Mouse (Mus musculus): ENCODE results near the gene Slc38a9.

The Slc38a9 gene

DNA sequence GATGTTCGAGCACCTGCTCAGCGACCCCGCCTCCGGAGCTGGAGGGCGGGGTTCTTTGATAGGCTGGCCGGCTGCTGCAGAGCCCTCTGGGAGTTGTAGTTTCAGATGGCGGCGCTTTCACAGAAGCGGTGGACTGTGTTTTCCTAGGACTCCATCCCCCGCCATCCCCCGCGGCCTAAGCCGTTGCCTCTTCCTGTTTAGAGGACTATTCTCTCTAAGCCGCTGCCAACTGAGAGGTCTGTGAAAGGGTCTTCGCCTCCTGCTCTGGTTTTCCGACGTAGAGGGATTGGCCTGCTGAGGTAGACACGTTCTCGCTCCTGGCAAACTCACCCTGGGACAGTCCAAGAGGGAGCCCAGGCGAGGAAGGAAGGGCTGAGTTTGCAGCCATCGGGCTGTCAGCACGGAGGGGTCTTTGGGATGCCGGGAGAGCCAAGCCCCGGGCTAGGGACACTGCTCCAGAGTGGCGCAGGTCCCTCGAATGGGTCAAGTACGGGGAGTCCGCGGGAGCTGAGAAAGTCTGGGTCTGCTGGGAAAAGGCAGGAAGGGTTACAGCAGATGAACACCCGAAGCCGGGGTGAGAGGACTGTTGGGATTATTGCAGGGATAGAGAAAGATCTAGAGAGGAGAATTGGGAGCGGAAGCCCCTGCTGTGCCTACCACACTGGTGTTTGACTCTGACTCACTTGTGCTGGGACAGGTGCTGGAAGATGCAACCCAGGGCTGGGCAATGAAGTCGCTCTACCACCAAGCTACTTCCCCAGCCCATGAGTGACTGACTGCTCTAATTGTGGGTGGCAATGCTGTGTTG, at the start of gene Slc38a9:
Gene Slc38a9 (plus strand): TSS at position 178 of the 808 bp plus-strand sequence.
- DNase-seq, result peak; percentile 92

DNA sequence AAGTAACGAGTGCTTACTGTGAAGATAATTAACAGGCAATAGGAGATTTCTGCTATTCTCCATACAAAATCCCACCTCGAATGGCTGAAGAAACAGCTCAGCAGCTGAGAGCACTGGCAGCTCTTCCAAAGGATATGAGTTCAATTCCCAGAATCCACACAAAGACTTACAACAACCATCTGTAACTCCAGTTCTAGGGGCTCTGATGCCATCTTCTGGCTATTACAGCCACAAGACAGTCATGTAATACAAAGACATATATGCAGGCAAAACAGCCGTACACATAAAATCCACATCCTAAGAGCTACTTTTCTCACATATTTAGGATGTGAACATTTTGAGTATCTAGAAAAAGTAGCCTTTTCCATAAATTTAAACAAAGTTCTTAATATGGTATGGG, 39.0 kb upstream of the Slc38a9 start:
- DNase-seq, result no peak

DNA sequence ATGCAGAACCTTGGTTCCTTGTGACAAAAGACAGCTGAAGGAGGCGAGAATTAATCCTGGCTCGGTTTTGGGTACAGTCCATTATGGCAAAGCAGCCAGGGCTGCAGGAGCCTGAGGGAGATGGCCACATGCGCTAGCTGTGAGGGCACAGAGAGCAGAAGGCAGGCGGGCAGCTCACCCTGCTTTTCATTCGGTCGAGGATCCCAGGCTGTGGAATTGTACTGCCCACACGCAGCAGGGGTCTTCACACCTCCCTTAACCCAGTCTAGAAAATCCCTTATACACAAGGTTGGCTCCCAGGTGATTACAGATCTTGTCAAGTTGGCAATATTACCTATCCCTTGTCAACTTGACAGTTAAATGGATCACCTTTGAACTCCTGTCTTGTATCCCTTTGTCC, 36.9 kb upstream of the Slc38a9 start:
- DNase-seq, result no peak

DNA sequence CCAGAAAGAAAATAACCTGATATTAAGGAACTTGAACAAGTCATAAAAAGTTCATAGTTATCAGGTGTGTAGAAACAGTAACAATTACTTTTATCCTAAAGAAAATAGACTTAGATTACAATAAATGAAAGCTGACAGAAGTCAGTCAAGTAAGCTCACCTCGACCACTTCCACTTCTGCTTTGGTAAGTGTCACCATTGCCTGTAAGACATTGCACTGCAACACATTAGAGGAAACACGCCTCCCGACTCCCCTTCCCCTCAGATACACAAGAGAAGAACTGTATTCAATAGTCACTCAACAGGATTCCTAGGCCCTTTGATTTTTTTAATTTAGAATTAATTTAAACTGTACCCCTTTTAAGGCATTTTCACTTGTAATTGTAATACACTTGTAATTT, 35.9 kb upstream of the Slc38a9 start:
- DNase-seq, result no peak

DNA sequence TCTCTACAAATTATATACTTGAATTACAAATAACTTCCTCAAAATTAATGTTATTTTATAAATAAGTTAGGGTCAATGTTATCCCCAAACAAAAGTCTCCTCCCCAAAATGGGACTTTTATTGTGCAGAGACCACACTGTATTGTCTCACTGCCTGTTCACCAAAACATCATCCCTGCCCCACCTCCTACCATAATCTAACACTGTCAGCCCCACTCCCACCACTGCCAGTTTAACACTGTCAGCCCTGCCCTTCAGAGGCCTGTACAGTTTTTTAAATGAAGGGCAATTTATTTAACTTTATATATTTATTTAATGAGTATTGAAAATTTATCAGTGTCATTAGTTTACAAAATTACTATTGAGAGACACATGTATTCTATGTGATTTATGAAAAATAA, 35.0 kb upstream of the Slc38a9 start:
- DNase-seq, result no peak

DNA sequence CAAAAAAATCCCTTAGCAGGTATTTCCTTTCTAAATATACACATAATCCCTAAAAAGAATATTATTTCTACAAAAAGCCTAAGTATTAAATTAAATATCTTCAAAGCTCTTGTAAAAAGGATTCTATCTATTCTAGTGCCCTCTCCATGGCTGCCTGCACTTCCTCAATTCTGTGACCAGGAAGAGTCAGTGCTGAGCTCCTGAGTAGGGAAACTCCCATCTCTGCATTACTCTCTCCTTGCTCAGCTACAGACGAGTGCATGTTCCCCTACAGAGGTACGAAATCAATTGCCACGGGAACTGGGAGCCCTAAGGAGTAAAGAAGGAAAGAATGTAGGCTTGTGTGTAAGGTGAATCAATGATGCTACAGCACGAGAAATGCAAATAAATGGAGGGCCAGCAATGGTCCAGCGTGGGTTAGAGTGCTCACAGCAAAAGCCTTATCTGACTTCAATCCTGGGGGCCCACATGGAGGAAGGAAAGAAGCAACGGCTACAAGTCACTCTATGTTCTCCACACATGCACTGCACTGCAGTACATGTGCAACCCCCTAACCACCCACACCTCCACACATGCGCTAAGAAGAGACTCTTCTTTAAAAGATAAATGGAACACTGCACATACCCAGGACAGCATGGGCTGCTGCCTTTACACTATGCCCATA, 25.2 kb upstream of the Slc38a9 start:
- no peak for DNase-seq

DNA sequence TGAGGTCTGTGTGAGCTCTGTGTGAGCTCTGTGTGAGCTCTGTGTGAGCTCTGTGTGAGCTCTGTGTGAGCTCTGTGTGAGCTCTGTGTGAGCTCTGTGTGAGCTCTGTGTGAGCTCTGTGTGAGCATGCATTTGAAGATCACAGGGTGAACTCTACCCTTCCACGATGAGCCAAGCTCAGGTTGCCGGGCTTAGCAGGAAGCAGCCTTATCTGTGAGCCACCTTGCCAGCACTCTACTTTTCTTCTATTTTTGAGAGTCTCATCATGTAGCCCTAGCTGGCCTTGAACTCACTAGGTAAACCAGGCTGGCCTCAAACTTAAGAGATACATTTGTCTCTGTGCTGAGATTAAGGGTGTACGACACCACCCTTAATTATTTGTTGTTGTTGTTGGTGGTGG, 24.1 kb upstream of the Slc38a9 start:
- no peak for DNase-seq

DNA sequence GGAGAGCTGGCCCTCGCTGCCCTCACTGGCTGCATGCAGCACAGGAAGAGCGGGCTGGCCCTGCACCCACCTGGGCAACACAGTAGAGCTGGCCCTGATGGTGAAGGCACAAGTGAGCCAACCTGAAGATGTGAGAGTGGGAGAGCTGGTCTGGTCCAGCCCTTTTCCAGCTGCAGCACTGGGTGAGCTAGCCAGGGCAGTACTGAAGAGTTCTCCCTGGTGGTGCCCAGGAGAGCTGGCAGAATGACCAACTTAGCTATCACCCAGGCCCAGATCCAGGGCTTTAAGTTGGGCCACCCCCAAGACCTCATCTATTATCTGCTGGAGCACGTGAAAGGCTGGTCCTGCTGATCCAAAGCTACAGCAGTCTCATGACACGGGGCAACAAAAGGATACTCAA, 21.4 kb upstream of the Slc38a9 start:
- no peak for DNase-seq

DNA sequence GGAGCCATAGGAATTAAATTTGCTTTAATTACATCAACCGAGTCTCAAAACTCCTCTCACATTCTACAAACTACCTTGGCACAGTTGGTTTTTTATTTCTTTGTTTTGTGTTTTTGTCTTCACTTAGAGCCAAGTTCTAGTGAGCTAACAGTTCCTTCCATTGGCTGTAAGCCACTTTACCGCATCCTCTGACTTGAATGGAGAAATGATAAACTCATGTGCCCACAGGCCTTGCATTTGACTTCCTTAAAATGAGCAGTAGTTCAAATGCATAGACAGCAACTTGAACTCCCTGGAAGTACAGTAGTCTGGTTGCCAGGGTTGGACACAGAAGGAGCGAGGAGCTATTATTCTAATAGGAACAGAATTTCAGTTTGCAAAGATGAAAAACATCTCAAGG, 17.7 kb upstream of the Slc38a9 start:
- DNase-seq, result no peak

DNA sequence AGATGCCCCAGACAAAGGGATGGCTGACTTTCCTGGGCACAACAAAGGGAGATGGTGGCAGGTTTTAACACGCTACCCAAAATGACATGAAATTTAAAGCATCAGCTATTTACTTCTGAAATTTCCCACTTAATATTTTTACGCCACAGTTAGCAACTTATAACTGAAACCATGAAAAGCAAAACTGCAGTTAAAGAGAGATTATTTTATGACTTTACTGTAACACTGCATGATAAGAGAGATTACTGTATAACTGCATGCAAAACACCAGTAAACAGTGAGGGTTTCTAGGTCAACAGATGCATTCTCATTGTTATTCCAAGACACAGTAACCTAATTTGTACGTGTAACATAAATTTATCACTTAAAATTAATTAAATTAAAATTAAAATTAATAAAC, 15.6 kb upstream of the Slc38a9 start:
- no peak for DNase-seq

DNA sequence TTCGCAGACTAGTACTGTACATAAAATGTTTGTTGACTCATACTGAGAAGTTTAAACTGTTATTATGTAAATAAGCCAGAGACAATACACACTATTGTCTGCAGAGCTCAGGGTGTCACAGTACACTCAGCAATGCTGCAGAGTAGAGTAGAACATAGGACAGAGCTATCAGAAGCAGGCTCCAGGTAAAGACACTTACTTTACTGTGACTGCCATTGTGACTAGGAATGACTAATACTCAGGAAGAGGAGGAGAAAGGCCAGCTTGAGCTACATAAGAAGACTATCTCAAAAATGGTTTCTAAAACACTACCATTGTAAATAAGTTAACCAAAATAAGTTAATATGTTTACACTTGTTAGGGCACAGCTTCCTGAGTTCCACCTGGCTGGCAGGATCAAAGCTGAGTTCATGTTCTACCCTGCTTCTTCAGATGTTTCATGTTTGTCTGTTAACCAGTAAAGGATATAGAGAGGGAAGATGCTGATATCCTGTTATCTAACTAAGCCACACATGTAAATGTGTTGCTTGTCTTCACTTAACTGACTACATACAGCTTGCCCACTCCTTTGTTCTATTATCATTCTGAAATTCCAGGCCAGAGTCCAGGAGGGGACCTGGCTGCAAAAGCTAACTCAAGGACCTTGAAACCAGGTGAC, 14.9 kb upstream of the Slc38a9 start:
- no peak for DNase-seq

DNA sequence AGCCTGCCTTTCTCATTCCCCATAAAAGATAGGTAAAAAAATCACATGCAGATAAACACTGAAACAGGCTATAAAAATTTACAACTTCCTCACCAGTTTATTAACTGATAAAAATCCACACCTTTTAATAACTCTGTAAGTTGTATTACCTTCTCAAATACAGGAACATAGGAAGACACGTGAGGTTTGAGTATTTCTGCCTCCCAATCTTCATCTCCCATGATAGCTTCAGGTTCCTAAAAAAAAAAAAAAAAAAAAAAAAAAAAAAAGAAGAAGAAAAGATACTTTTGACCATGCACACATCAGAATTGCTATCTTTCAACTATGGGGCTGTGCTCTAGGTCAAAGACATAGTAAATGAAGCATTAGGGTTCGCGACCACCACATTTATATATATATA, 9.4 kb upstream of the Slc38a9 start:
- no peak for DNase-seq

DNA sequence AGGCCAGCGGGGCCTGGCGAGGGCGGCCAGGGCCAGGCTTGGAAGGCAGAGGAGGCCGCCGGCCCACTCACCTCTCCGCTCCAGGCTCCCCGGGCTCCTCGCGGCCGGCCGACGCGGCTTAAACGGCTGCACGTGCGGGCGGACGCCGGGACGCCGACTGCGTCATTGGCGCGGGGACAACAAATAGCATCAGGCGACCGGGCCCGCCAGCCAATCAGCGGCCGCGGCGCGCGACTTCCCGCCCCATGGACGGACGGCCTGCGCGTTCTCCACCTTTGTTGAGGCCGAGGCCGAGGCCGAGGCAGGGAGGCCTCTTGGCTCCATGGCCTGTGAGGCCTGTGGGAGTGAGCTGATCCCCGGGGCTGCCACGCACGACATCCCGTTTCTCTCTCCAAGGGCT, 8.3 kb upstream of the Slc38a9 start, which contains the start of gene Ddx4:
Gene Ddx4 (minus strand): TSS at position 271 of the 400 bp plus-strand sequence.
- DNase-seq, result no peak

DNA sequence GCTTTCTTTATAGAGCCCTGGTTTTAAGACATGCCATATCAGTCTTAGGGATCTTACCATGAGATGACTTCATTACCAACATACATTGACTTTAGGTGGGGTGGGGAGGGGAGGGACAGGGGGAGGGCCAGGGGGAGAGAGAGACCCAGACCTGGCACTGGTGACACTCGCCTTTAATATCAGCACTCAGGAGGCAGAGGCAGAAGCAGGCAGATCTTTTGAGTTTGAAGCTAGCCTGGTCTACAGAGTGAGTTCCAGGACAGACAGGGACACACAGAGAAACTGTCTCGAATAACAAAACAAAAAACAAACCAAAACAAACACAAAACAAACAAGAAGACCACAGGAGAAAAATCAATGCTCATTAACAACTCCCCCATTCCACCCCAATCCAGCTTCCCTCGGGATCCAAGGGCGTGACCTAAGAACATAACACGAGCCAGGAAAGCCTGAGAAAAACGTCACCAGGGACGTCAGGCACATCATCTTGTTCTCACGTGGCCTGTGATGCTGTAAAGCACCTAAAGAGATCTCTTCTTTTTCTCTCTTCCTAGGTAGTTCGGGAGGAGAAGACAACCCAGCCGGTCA, 471 bp upstream of the Slc38a9 start:
- DNase-seq, result no peak

DNA sequence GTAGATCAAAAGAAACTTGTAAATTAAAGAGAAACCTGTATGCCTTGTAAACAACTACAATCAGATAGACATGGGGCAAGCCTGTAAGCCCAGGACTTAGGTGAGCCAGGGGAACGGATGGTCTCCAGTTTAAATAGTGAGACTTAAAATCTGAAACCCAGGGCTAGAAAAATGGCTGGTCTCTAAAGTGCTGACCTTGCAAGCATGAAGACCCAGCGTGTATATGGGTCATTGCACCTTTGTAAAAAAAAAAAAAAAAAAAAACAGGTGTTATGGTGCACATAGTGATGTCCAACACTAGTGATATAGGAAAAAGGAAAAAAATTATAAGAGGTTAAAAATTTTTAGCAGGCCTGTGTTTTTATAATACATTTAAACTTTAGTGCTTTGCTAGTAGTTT, 1.1 kb downstream of the Slc38a9 start:
- DNase-seq, result no peak

DNA sequence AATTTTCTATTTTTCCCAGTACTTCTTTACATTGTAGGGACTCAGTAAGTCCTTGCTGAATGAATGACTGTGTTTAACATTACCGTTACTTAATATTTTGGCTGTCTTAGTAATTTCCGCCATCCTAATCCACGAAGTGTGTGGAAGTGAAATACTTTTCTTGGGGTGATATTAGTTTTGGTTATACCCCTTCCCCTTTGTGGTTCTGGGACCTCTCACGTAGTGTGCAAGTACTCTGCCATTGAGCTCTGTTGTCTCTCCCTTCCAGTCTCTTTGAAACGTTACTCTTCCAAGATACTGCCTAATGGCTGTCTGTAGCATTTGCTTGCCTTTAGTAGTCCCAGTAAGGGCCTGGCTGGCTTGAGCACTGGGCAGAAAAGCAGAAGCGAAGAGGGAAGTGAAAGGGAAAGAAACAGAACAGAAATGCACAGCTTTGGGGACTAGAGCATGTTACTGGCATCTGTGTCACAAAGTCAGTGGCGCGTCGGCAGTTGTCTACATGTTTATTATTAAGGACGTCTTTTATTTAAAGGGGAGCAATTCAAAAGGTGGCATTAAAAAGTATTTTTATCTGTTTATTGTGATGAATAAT, 6.0 kb downstream of the Slc38a9 start:
- no peak for DNase-seq

DNA sequence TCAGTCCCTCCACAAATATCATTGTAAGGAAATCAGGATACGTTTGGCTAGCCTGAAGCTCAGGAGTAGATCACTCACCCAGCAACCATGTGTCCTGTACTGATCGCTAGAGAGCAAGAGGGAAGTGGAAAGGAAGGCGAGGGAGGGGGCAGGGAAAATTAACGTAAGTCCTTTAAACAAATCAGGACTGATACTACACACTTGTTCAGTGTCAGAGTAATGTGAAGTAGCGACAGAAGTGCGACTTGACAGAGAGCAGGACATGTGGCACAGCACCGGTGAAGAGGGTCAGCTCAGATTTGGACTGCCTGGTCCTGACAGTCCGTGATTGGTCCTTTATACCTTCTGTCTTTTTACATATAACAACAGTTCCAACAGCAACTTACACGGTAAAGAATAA, 6.7 kb downstream of the Slc38a9 start:
- no peak for DNase-seq

DNA sequence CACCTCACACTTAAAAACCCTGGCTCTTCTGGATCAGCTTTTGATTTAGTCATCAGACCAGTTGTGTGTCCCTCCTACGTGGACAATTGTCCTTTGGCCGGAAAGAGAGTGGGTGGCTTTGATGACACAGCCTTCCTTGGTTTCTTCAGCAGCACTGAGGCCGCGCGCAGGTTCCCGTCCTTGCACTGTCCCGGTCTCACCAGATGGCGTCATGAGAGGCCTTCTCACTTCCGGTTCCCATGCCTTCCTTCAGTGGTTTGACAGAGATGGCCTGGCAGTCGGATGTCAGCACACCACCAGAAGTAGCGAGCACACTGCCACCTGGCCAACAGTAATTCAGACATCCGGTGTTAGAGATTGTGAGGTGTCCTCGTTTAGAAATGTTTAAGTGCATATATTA, 11.2 kb downstream of the Slc38a9 start:
- no peak for DNase-seq

DNA sequence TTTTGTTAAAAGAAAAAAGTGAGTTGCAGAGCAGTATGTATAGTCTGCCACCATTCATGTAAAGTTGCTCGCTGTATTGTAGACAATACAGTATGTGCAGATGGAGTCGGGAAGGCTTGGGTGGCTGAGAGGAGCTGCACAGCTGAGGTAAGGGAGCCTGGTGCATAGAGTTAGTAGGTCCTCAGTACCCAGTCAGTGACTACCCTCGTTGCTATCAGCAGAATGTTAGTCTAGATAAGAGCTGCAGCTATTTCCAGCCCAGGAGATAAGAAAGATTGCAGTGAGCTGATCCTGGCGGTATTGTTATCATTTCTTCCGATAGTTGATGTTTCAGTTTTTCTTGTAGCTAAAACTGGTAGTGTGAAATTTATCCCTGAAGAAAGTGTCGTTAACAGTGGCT, 12.2 kb downstream of the Slc38a9 start:
- DNase-seq, result no peak

DNA sequence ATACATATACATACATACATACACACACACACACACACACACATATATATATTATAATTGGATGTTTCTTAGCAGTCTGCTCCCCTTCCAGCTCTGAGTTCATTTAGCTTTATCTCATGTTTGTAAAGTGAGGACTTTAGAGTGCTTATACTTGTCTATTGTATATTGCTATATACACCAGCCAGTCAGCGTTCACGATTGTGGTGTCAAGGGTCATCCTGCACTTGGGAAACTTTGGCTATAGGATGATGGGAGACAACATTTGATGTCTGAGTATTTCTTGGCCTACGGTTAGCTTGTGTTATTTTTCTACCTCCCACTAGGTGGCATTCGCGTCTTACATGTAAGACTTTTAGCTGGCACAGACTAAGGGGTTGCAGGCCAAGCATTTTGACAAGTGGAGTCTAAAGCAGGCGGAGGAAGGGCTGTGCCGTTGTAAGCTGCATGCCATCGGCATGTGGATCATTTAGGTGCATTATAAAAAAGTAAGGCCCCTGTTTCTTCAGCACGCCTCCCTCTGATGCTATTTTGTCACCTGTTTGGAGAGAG, 13.4 kb downstream of the Slc38a9 start:
- DNase-seq, result peak; percentile 22

DNA sequence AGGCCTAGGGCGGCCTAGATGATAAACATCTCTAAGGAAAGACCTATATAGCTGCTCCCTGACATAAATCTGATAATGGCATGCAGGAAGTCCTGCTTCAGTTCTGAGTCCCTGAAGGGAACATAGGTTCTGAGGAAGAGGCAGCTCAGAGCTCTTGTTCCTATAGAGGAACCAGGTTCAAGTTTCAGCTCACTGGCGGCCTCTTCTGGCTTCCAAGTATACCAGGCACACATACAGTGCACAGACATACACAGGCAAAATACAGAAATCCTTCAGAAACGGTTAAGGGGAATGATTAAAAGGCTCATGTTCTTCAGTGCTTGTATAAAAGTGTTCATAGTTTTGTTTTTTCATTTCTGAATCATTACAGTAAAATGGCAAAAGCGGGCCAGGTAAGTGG, 17.6 kb downstream of the Slc38a9 start:
- no peak for DNase-seq

DNA sequence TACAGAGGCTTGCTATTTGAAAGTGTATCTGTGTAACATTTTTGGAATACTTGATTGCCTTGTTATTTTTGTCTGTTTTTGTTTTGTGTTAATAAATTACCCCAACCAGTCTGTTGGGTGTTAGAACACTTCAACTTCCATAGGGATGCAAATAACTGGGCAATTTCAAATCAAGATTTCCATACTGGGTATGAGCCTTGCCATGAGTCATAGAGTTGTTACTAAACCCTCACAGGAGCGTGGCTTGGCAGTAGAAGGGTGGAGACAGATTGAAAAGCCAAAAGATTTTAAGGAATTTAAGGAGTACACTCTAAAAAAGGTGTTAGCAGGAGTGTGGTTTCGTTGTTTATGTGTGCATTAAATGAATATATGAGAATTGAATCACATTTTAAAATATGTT, 22.8 kb downstream of the Slc38a9 start:
- DNase-seq, result no peak

DNA sequence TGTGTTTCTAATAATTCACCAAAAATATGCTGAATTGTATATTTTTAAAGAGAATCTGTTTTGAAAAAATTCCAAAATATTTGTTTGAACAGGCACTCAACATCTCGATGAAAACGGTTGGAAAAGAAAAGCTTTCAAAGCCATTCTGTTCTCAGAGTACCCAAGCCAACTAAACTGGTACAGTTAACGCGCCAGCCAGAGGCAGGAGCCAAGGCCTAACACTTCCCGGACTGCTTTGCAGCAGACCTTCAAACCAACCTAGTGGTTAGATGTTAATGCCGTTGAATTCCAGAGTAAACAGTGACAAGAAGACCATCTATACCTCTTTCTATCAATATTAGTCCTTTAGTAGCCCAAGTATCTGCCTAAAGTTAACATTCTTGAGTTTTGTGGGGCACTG, 23.4 kb downstream of the Slc38a9 start:
- DNase-seq, result no peak

All from right cerebral cortex, postnatal 14 days (tissue).